Mouse (Mus musculus): ENCODE data around the gene Etl4. TPM values are rescaled to one million over a fixed set of nuclear protein-coding genes. Genes with fewer than 3 reads are reported as not detected.
"Not testable (repeated sequence)": the region's sequence is repeated elsewhere in the genome, so short reads cannot be mapped to it uniquely, and the experiment has no call there.

Gene Etl4
- polyA plus RNA-seq, 1 experiment from 2014 or later: 12.6 TPM

GRCm38 (mm10) chr2:20177236-20177635, 267.7 kb downstream of the Etl4 start:
- not testable (repeated sequence) for H3K4me1 ChIP-seq

GRCm38 (mm10) chr2:20180561-20180960, 271.0 kb downstream of the Etl4 start:
- H3K27me3 ChIP-seq (ENCODE audit: low read depth, poor library complexity, severe bottlenecking); H3K4me1 ChIP-seq; H3K36me3 ChIP-seq; H3K27ac ChIP-seq (replicated peaks); H3K4me3 ChIP-seq; DNase-seq (ENCODE audit: low spot score): not testable (repeated sequence)
- peaks cover 13% of the 10 kb centered on the region; the same call in 1 of the 2 replicates for H3K9me3 ChIP-seq (replicated peaks)
- 91% methylated on average over 5 of the region's 5 CpGs for WGBS

More at GRCm38 (mm10) chr2:20177236-20177635, 267.7 kb downstream of the Etl4 start:
- H3K27me3 ChIP-seq (ENCODE audit: low read depth, poor library complexity, severe bottlenecking); H3K36me3 ChIP-seq; H3K4me3 ChIP-seq; H3K27ac ChIP-seq (replicated peaks); DNase-seq (ENCODE audit: low spot score): not testable (repeated sequence)
- peaks cover 13% of the 10 kb centered on the region; the same call in 1 of the 2 replicates for H3K9me3 ChIP-seq (replicated peaks)
- WGBS: 91% methylated on average over 3 of the region's 3 CpGs

- WGBS: 86% methylated on average over 7 of the region's 7 CpGs
- not testable (repeated sequence) for H3K27me3 ChIP-seq (ENCODE audit: low read depth, poor library complexity, severe bottlenecking); H3K27ac ChIP-seq (replicated peaks); DNase-seq (ENCODE audit: low spot score); H3K4me1 ChIP-seq; H3K4me3 ChIP-seq; H3K9me3 ChIP-seq (replicated peaks); H3K36me3 ChIP-seq
Measured at GRCm38 (mm10) chr2:20187223-20187622, 277.6 kb downstream of the Etl4 start.

GRCm38 (mm10) chr2:20203011-20203410, 293.4 kb downstream of the Etl4 start:
- 89% methylated on average over 7 of the region's 7 CpGs for WGBS
- H3K9me3 ChIP-seq (replicated peaks): no peaks in the 10 kb centered on the region
- no peaks in the 10 kb centered on the region for H3K4me1 ChIP-seq
- DNase-seq (ENCODE audit: low spot score): no peak
- H3K27me3 ChIP-seq (ENCODE audit: low read depth, poor library complexity, severe bottlenecking): no peaks in the 10 kb centered on the region
- H3K4me3 ChIP-seq: no peak overlapping the region
- no peak overlapping the region for H3K27ac ChIP-seq (replicated peaks)
- H3K36me3 ChIP-seq: no peaks in the 10 kb centered on the region

GRCm38 (mm10) chr2:20206647-20207046, 297.1 kb downstream of the Etl4 start:
- Histone ChIP-seq H3K27ac (replicated peaks) (no peak overlapping the region), H3K36me3 (no peaks in the 10 kb centered on the region), H3K4me1 (no peaks in the 10 kb centered on the region), H3K9me3 (replicated peaks) (no peaks in the 10 kb centered on the region), H3K4me3 (no peak overlapping the region), H3K27me3 (ENCODE audit: low read depth, poor library complexity, severe bottlenecking) (no peaks in the 10 kb centered on the region)
- whole genome bisulfite sequencing: 85% methylated on average over 1 of the region's 1 CpGs
- DNase-seq (ENCODE audit: low spot score): no peak

GRCm38 (mm10) chr2:20208683-20209194, 299.2 kb downstream of the Etl4 start:
- no peaks in the 10 kb centered on the region for H3K36me3 ChIP-seq
- H3K4me3 ChIP-seq: no peak overlapping the region
- H3K9me3 ChIP-seq (replicated peaks): no peaks in the 10 kb centered on the region
- DNase-seq (ENCODE audit: low spot score): no peak
- H3K27me3 ChIP-seq (ENCODE audit: low read depth, poor library complexity, severe bottlenecking): no peaks in the 10 kb centered on the region
- no peaks in the 10 kb centered on the region for H3K4me1 ChIP-seq
- H3K27ac ChIP-seq (replicated peaks): no peak overlapping the region
- WGBS: 82% methylated on average over 3 of the region's 3 CpGs

GRCm38 (mm10) chr2:20209359-20209758, 299.8 kb downstream of the Etl4 start:
- Histone ChIP-seq H3K27me3 (ENCODE audit: low read depth, poor library complexity, severe bottlenecking) (no peaks in the 10 kb centered on the region), H3K4me1 (no peaks in the 10 kb centered on the region), H3K27ac (replicated peaks) (no peak overlapping the region), H3K4me3 (no peak overlapping the region), H3K36me3 (no peaks in the 10 kb centered on the region), H3K9me3 (replicated peaks) (no peaks in the 10 kb centered on the region)
- WGBS: 41% methylated on average over 4 of the region's 4 CpGs
- DNase-seq (ENCODE audit: low spot score): no peak

GRCm38 (mm10) chr2:20216275-20216674, 306.7 kb downstream of the Etl4 start:
- WGBS: 86% methylated on average over 2 of the region's 2 CpGs
- no peaks in the 10 kb centered on the region for H3K4me1 ChIP-seq
- no peaks in the 10 kb centered on the region for H3K27me3 ChIP-seq (ENCODE audit: low read depth, poor library complexity, severe bottlenecking)

GRCm38 (mm10) chr2:20216686-20217437, 307.3 kb downstream of the Etl4 start:
- H3K4me1 ChIP-seq: no peaks in the 10 kb centered on the region
- WGBS: 92% methylated on average over 5 of the region's 5 CpGs
- H3K27ac ChIP-seq (replicated peaks): no peak overlapping the region
- no peaks in the 10 kb centered on the region for H3K27me3 ChIP-seq (ENCODE audit: low read depth, poor library complexity, severe bottlenecking)
- H3K36me3 ChIP-seq: no peaks in the 10 kb centered on the region
- DNase-seq (ENCODE audit: low spot score): no peak
- H3K9me3 ChIP-seq (replicated peaks): no peaks in the 10 kb centered on the region
- no peak overlapping the region for H3K4me3 ChIP-seq

More at GRCm38 (mm10) chr2:20216275-20216674, 306.7 kb downstream of the Etl4 start:
- Histone ChIP-seq H3K36me3 (no peaks in the 10 kb centered on the region), H3K27ac (replicated peaks) (no peak overlapping the region), H3K4me3 (no peak overlapping the region), H3K9me3 (replicated peaks) (no peaks in the 10 kb centered on the region)
- DNase-seq (ENCODE audit: low spot score): no peak

- no peak overlapping the region for H3K27ac ChIP-seq (replicated peaks)
- no peak overlapping the region for H3K4me3 ChIP-seq
- H3K9me3 ChIP-seq (replicated peaks): no peaks in the 10 kb centered on the region
- H3K4me1 ChIP-seq: 0 out of 2 replicates have a peak, but pooled peaks cover 6% of the 10 kb centered on the region
- no peaks in the 10 kb centered on the region for H3K27me3 ChIP-seq (ENCODE audit: low read depth, poor library complexity, severe bottlenecking)
- 49% methylated on average over 4 of the region's 4 CpGs for WGBS
- no peaks in the 10 kb centered on the region for H3K36me3 ChIP-seq
- no peak for DNase-seq (ENCODE audit: low spot score)
Measured at GRCm38 (mm10) chr2:20231371-20231770, 321.8 kb downstream of the Etl4 start.

- WGBS: 87% methylated on average over 4 of the region's 4 CpGs
- Histone ChIP-seq H3K9me3 (replicated peaks) (no peaks in the 10 kb centered on the region), H3K27me3 (ENCODE audit: low read depth, poor library complexity, severe bottlenecking) (no peaks in the 10 kb centered on the region), H3K4me1 (peaks cover 11% of the 10 kb centered on the region), H3K27ac (replicated peaks) (no peak overlapping the region; the same call in 1 of the 2 replicates), H3K36me3 (no peaks in the 10 kb centered on the region), H3K4me3 (no peak overlapping the region)
- DNase-seq (ENCODE audit: low spot score): no peak
Measured at GRCm38 (mm10) chr2:20248043-20248664, 338.6 kb downstream of the Etl4 start.

- 87% methylated on average over 4 of the region's 4 CpGs for WGBS
- DNase-seq (ENCODE audit: low spot score): no peak
- no peak overlapping the region for H3K4me3 ChIP-seq
Measured at GRCm38 (mm10) chr2:20249403-20249802, 339.8 kb downstream of the Etl4 start.

GRCm38 (mm10) chr2:20276124-20276523, 366.5 kb downstream of the Etl4 start:
- peak; percentile 47 for DNase-seq (ENCODE audit: low spot score)
- H3K4me1 ChIP-seq: no peaks in the 10 kb centered on the region
- 56% methylated on average over 2 of the region's 2 CpGs for WGBS

More at GRCm38 (mm10) chr2:20249403-20249802, 339.8 kb downstream of the Etl4 start:
- peaks cover 11% of the 10 kb centered on the region for H3K4me1 ChIP-seq
- no peak overlapping the region for H3K27ac ChIP-seq (replicated peaks)
- H3K36me3 ChIP-seq: no peaks in the 10 kb centered on the region
- no peaks in the 10 kb centered on the region for H3K9me3 ChIP-seq (replicated peaks)
- no peaks in the 10 kb centered on the region for H3K27me3 ChIP-seq (ENCODE audit: low read depth, poor library complexity, severe bottlenecking)

More at GRCm38 (mm10) chr2:20276124-20276523, 366.5 kb downstream of the Etl4 start:
- H3K4me3 ChIP-seq: no peak overlapping the region
- H3K27me3 ChIP-seq (ENCODE audit: low read depth, poor library complexity, severe bottlenecking): no peaks in the 10 kb centered on the region
- H3K27ac ChIP-seq (replicated peaks): no peak overlapping the region
- H3K36me3 ChIP-seq: no peaks in the 10 kb centered on the region
- H3K9me3 ChIP-seq (replicated peaks): no peaks in the 10 kb centered on the region
